Mouse (Mus musculus): ENCODE measurements around the gene Ccdc36. TPM values are rescaled to one million over a fixed set of nuclear protein-coding genes. Genes with fewer than 3 reads are reported as not detected.

Ccdc36 gene
- total and polyA plus RNA-seq, 3 experiments = not detected

DNA sequence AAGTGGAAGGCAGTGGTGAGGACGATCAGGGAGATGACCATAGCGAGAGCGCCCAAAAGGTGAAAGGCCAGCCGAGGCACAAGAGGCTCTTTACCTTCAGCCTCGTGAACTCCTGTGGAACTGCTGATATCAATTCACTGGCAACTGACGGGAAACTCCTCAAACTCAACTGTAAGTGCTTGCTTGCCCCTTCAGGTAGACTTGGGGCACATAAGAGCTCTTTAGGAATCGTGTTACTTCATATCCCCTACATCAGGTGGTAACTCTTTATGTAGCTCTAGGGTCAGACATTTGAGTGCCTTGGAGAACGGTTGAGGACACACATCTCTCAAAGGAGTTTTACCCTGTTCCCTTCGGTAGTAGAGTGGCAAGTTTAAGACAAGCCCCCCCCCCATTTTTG is 46.9 kb downstream of the Ccdc36 start:
- no peaks in the 10 kb centered on the region for H3K9me3 ChIP-seq (replicated peaks; ENCODE audit: insufficient read depth, low read length)
- H3K27ac ChIP-seq (ENCODE audit: control insufficient read depth, low read depth, low read length) = no peak overlapping the region

DNA sequence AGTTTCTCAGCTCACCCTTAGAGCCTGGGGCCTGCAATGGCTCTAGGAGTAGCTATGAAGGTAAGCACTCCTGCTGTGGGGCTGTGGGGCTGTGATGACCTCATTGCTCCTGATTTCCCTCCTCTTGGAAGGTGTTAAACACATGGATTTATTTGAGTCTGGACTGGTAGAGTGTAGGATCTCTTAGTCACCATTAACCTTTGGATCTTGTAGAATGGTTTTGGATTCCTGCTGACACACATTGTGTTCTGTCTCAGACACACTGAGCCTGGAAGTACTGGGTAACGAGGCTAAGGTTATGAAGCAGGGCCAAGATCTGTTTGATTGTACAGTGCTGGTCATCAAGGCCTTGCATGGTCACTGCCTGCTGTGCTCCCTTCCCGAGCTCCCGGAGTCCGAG is 49.0 kb downstream of the Ccdc36 start:
- no peaks in the 10 kb centered on the region for H3K27me3 ChIP-seq (ENCODE audit: control insufficient read depth in 1 of 2, insufficient read depth in 2 of 2, low read length in 2 of 2)
- no peak overlapping the region for H3K9ac ChIP-seq (ENCODE audit: control insufficient read depth, low read depth, low read length, poor library complexity, severe bottlenecking)
- H3K9me3 ChIP-seq (replicated peaks; ENCODE audit: insufficient read depth, low read length) = no peaks in the 10 kb centered on the region
- no peak for DNase-seq (ENCODE audit: low read depth, low spot score)
- no peak for TF ChIP-seq CTCF (IDR thresholded peaks at IDR 0.05 in 2 of 3, conservative IDR thresholded peaks at IDR 0.05 in 1 of 3; ENCODE audit: control insufficient read depth in 1 of 3, insufficient read depth in 1 of 3, low read depth in 2 of 3, low read length in 3 of 3, poor library complexity in 1 of 3, severe bottlenecking in 1 of 3)
- no peak for TF ChIP-seq CHD2 (IDR thresholded peaks at IDR 0.05; ENCODE audit: low read length)
- no peak for TF ChIP-seq TBP (IDR thresholded peaks at IDR 0.05; ENCODE audit: low read depth, low read length)
- no peak for TF ChIP-seq ETS1 (IDR thresholded peaks at IDR 0.05; ENCODE audit: low read depth, low read length)
- TF ChIP-seq MAZ (IDR thresholded peaks at IDR 0.05; ENCODE audit: low read depth, low read length) = no peak
- TF ChIP-seq MAFK (IDR thresholded peaks at IDR 0.05; ENCODE audit: borderline replicate concordance, low read depth, low read length) = no peak
- TF ChIP-seq NELFE (IDR thresholded peaks at IDR 0.05; ENCODE audit: low read depth, low read length) = no peak
- no peak for TF ChIP-seq MYC (IDR thresholded peaks at IDR 0.05; ENCODE audit: low read depth, low read length)
- no peak for TF ChIP-seq NRF1 (IDR thresholded peaks at IDR 0.05; ENCODE audit: insufficient read depth, low read depth, low read length, poor library complexity, severe bottlenecking)
- no peak for TF ChIP-seq RCOR1 (IDR thresholded peaks at IDR 0.05; ENCODE audit: low read depth, low read length)
- TF ChIP-seq GATA1 (IDR thresholded peaks at IDR 0.05; ENCODE audit: low read depth, low read length) = no peak
- no peak for TF ChIP-seq TCF12 (IDR thresholded peaks at IDR 0.05; ENCODE audit: low read depth, low read length)
- no peaks in the 10 kb centered on the region for H3K79me2 ChIP-seq (ENCODE audit: control insufficient read depth, insufficient read depth, low read length, poor library complexity)
- no peaks in the 10 kb centered on the region for H3K4me1 ChIP-seq (ENCODE audit: control insufficient read depth in 1 of 2, insufficient read depth in 2 of 2, low read length in 2 of 2)
- H3K36me3 ChIP-seq (ENCODE audit: control insufficient read depth in 1 of 2, insufficient read depth in 2 of 2, low read length in 2 of 2) = peaks cover 0 to 19% of the 10 kb centered on the region in 2 experiments; a peak in 2 of 4 replicates
- no peak overlapping the region for H3K4me3 ChIP-seq (ENCODE audit: control insufficient read depth in 1 of 2, insufficient read depth in 1 of 2, low read depth in 2 of 2, low read length in 2 of 2)
- H3K27ac ChIP-seq (ENCODE audit: control insufficient read depth, low read depth, low read length) = no peak overlapping the region

More for the DNA sequence above, 46.9 kb downstream of the Ccdc36 start:
- Histone ChIP-seq H3K79me2 (ENCODE audit: control insufficient read depth, insufficient read depth, low read length, poor library complexity) (no peaks in the 10 kb centered on the region), H3K4me1 (ENCODE audit: control insufficient read depth in 1 of 2, insufficient read depth in 2 of 2, low read length in 2 of 2) (no peaks in the 10 kb centered on the region), H3K9ac (ENCODE audit: control insufficient read depth, low read depth, low read length, poor library complexity, severe bottlenecking) (no peak overlapping the region), H3K27me3 (ENCODE audit: control insufficient read depth in 1 of 2, insufficient read depth in 2 of 2, low read length in 2 of 2) (no peaks in the 10 kb centered on the region), H3K4me3 (ENCODE audit: control insufficient read depth in 1 of 2, insufficient read depth in 1 of 2, low read depth in 2 of 2, low read length in 2 of 2) (no peak overlapping the region), H3K36me3 (ENCODE audit: control insufficient read depth in 1 of 2, insufficient read depth in 2 of 2, low read length in 2 of 2) (peaks cover 0 to 28% of the 10 kb centered on the region in 2 experiments; a peak in 2 of 4 replicates)
- TF ChIP-seq JUND (IDR thresholded peaks at IDR 0.05; ENCODE audit: low read depth, low read length) (no peak), MAZ (IDR thresholded peaks at IDR 0.05; ENCODE audit: low read depth, low read length) (no peak), E2F4 (IDR thresholded peaks at IDR 0.05; ENCODE audit: borderline replicate concordance, low read depth, low read length) (no peak), CHD2 (IDR thresholded peaks at IDR 0.05; ENCODE audit: low read length) (no peak)
- DNase-seq (ENCODE audit: low read depth, low spot score) = no peak

DNA sequence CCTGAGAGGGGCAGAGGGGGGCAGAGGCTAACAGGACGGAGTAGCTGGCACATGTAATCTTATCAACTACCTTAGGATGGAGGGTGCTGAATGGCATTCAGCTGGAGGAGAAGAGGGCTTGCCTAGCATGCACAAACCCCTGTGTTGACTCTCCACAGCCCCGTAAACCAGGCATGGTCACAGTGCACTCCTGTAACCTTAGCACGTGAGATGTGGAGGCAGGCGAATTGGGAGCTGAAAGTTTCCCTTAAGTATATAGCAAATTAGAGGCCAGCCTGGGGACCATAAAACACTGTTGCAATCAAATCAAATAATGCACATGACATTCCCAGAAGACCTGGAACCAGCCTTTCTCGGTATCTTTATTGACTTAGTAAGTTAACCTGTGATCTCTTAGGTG is 49.5 kb downstream of the Ccdc36 start:
- Histone ChIP-seq H3K4me3 (ENCODE audit: control insufficient read depth in 1 of 2, insufficient read depth in 1 of 2, low read depth in 2 of 2, low read length in 2 of 2) (no peak overlapping the region), H3K9me3 (replicated peaks; ENCODE audit: insufficient read depth, low read length) (no peaks in the 10 kb centered on the region), H3K79me2 (ENCODE audit: control insufficient read depth, insufficient read depth, low read length, poor library complexity) (no peaks in the 10 kb centered on the region), H3K27ac (ENCODE audit: control insufficient read depth, low read depth, low read length) (no peak overlapping the region), H3K27me3 (ENCODE audit: control insufficient read depth in 1 of 2, insufficient read depth in 2 of 2, low read length in 2 of 2) (no peaks in the 10 kb centered on the region), H3K36me3 (ENCODE audit: control insufficient read depth in 1 of 2, insufficient read depth in 2 of 2, low read length in 2 of 2) (peaks cover 0 to 22% of the 10 kb centered on the region in 2 experiments; a peak in 2 of 4 replicates), H3K9ac (ENCODE audit: control insufficient read depth, low read depth, low read length, poor library complexity, severe bottlenecking) (no peak overlapping the region), H3K4me1 (ENCODE audit: control insufficient read depth in 1 of 2, insufficient read depth in 2 of 2, low read length in 2 of 2) (no peaks in the 10 kb centered on the region)
- DNase-seq (ENCODE audit: low read depth, low spot score) = no peak
- TF ChIP-seq RAD21 (IDR thresholded peaks at IDR 0.05; ENCODE audit: low read depth, low read length) (no peak), JUND (IDR thresholded peaks at IDR 0.05; ENCODE audit: low read depth, low read length) (no peak), CHD1 (IDR thresholded peaks at IDR 0.05; ENCODE audit: low read depth, low read length) (no peak), HCFC1 (IDR thresholded peaks at IDR 0.05; ENCODE audit: low read depth, low read length) (no peak), GABPA (IDR thresholded peaks at IDR 0.05; ENCODE audit: low read depth, low read length) (no peak), UBTF (IDR thresholded peaks at IDR 0.05; ENCODE audit: borderline replicate concordance, insufficient read depth, low read depth, low read length) (no peak), POLR2AphosphoS2 (IDR thresholded peaks at IDR 0.05; ENCODE audit: low read length) (no peak), ZMIZ1 (IDR thresholded peaks at IDR 0.05; ENCODE audit: low read depth, low read length) (no peak), GATA1 (IDR thresholded peaks at IDR 0.05; ENCODE audit: low read depth, low read length) (no peak), ZC3H11A (IDR thresholded peaks at IDR 0.05; ENCODE audit: low read depth, low read length) (no peak), TAL1 (IDR thresholded peaks at IDR 0.05; ENCODE audit: low read length) (no peak), TBP (IDR thresholded peaks at IDR 0.05; ENCODE audit: low read depth, low read length) (no peak), E2F4 (IDR thresholded peaks at IDR 0.05; ENCODE audit: borderline replicate concordance, low read depth, low read length) (no peak), POLR2AphosphoS5 (IDR thresholded peaks at IDR 0.05; ENCODE audit: borderline replicate concordance, low read depth, low read length) (no peak), ELF1 (IDR thresholded peaks at IDR 0.05; ENCODE audit: low read depth, low read length) (no peak)
